Mouse (Mus musculus): ENCODE data around the gene Maco1.

GRCm38 (mm10) chr4:134823560-134823959 is 29.6 kb downstream of the Maco1 start:
- TF ChIP-seq CTCF (IDR thresholded peaks at IDR 0.05; ENCODE audit: borderline replicate concordance, insufficient read depth, low read depth, low read length) (no peak), POLR2A (IDR thresholded peaks at IDR 0.05; ENCODE audit: borderline replicate concordance, insufficient read depth, low read length) (no peak)

All from cerebellum, adult 2 months (tissue).